7 mouse cellular contexts compared by ENCODE assay signal in the genomic region with DNA sequence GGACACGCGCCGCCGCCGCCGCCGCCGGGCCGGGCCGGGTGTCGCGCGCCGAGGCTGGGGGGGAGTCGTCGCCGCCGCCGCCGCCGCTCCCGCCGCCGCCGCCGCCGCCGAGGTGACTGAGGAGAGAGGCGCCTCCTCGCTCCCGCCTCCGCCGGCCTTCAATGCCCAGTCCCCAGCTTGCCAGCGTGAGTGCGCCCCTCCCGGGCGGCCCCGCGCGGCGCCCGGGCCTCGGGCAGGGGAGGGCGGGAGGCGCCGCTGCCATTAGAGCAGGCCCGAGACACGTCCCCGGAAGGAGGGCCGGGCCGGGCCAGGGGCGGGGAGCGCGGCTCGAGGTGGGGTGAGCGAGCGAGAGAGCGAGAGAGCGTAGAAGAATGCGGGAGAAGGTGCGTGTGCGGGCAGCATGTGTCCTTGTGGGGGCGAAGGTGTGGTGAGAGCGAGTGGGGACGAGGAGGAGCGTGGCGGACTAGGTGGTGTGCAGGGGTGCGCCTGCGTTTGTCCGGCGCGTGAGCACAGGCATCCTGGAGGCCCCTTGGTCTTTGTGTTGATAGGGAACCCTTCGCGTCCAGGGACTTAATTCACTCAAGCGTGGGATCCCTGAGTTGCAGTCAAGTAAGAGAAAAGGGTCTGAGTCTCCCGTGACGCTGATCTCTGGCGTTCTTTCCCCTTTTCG. TPM values are rescaled to one million over a fixed set of nuclear protein-coding genes. Genes with fewer than 3 reads are reported as not detected.
A peak's percentile ranks its signal among the peaks of the same experiment; 100 is the strongest.
DNase-seq lines count a peak whose midpoint lies in the region; ATAC-seq and TF ChIP-seq lines count a peak whose summit lies in the region.

No protein-coding gene starts in this region.

- H3K4me3 ChIP-seq in embryonic facial prominence, embryonic 11.5 days (ENCODE audit: low read depth, low read length) = peak overlapping the region; percentile 68
- peak overlapping the region; percentile 87 for H3K4me3 ChIP-seq in heart, adult 2 months
- peak overlapping the region; percentile 98 for H3K4me3 ChIP-seq in kidney, adult 2 months (ENCODE audit: insufficient read depth, low read depth, low read length)
- peak overlapping the region; percentile 94 for H3K4me3 ChIP-seq in limb, embryonic 14.5 days (replicated peaks; ENCODE audit: low read length)
- H3K4me3 ChIP-seq in midbrain, embryonic 15.5 days = peak overlapping the region; percentile 99

- H3K36me3 ChIP-seq in embryonic facial prominence, embryonic 11.5 days (replicated peaks; ENCODE audit: control insufficient read depth, insufficient read depth, low read depth, low read length) = no peaks in the 10 kb centered on the region
- H3K36me3 ChIP-seq in heart, adult 2 months (ENCODE audit: control insufficient read depth, insufficient read depth, low read length) = peaks cover 27% of the 10 kb centered on the region
- no peaks in the 10 kb centered on the region for H3K36me3 ChIP-seq in kidney, adult 2 months (ENCODE audit: control insufficient read depth, insufficient read depth, low read length)
- no peaks in the 10 kb centered on the region for H3K36me3 ChIP-seq in limb, embryonic 14.5 days (ENCODE audit: control insufficient read depth, insufficient read depth, low read length)
- H3K36me3 ChIP-seq in midbrain, embryonic 15.5 days (replicated peaks) = no peaks in the 10 kb centered on the region

- TF ChIP-seq CTCF in heart, adult 2 months (IDR thresholded peaks at IDR 0.05) = peak; percentile 28; the same call in 1 of the 2 replicates
- no peak for TF ChIP-seq CTCF in kidney, adult 2 months (conservative IDR thresholded peaks at IDR 0.05; ENCODE audit: insufficient read depth, insufficient read length, low read depth, low read length)

- WGBS in embryonic facial prominence, embryonic 11.5 days = under 1% methylated on average over 54 of the region's 79 CpGs
- WGBS in heart, adult 2 months = 5% methylated on average over 67 of the region's 79 CpGs
- under 1% methylated on average over 71 of the region's 79 CpGs for WGBS in kidney, adult 2 months
- WGBS in limb, embryonic 14.5 days = under 1% methylated on average over 45 of the region's 79 CpGs
- under 1% methylated on average over 44 of the region's 79 CpGs for WGBS in midbrain, embryonic 15.5 days

- ATAC-seq in embryonic facial prominence, embryonic 11.5 days (replicated peaks; ENCODE audit: insufficient number of reproducible peaks, low FRiP score, low TSS enrichment, low read depth) = peak; percentile 86
- peak; percentile 58 for ATAC-seq in limb, embryonic 14.5 days (ENCODE audit: low FRiP score, low read depth)
- peak; percentile 89 for ATAC-seq in midbrain, embryonic 15.5 days (replicated peaks)

- H3K4me2 ChIP-seq in embryonic facial prominence, embryonic 11.5 days (ENCODE audit: low read depth, low read length) = peak overlapping the region; percentile 52
- H3K4me2 ChIP-seq in limb, embryonic 14.5 days (replicated peaks; ENCODE audit: low read depth, low read length, severe bottlenecking) = peak overlapping the region; percentile 66
- peak overlapping the region; percentile 61 for H3K4me2 ChIP-seq in midbrain, embryonic 15.5 days

- intact Hi-C loops in heart, adult 2 months (cut with DNase I) = loop anchor here (2.0 to 5.0 kb wide), 4 partner anchors 36 to 198 kb away; partner anchors contain the start of genes Ccdc28b and Khdrbs1

- H3K27me3 ChIP-seq in embryonic facial prominence, embryonic 11.5 days (ENCODE audit: control insufficient read depth, insufficient read depth, low read length) = no peaks in the 10 kb centered on the region
- no peaks in the 10 kb centered on the region for H3K27me3 ChIP-seq in heart, adult 2 months (ENCODE audit: control insufficient read depth, insufficient read depth, low read length)
- H3K27me3 ChIP-seq in kidney, adult 2 months (replicated peaks; ENCODE audit: control insufficient read depth, insufficient read depth, low read length) = no peaks in the 10 kb centered on the region
- no peaks in the 10 kb centered on the region for H3K27me3 ChIP-seq in limb, embryonic 14.5 days (ENCODE audit: control insufficient read depth, insufficient read depth, low read length)
- no peaks in the 10 kb centered on the region for H3K27me3 ChIP-seq in midbrain, embryonic 15.5 days (replicated peaks)

- no peaks in the 10 kb centered on the region for H3K9me3 ChIP-seq in embryonic facial prominence, embryonic 11.5 days (replicated peaks; ENCODE audit: control insufficient read depth, low read length)
- H3K9me3 ChIP-seq in limb, embryonic 14.5 days (ENCODE audit: control insufficient read depth, low read length) = no peaks in the 10 kb centered on the region
- H3K9me3 ChIP-seq in midbrain, embryonic 15.5 days = no peaks in the 10 kb centered on the region

- H3K79me2 ChIP-seq in heart, adult 2 months (replicated peaks; ENCODE audit: control insufficient read depth, insufficient read depth, low read length) = peaks cover 7% of the 10 kb centered on the region

- TF ChIP-seq EP300 in heart, adult 2 months (IDR thresholded peaks at IDR 0.05; ENCODE audit: insufficient read depth, low read depth, low read length) = no peak

- peak overlapping the region; percentile 90 for H3K9ac ChIP-seq in embryonic facial prominence, embryonic 11.5 days (replicated peaks; ENCODE audit: low read length)
- H3K9ac ChIP-seq in heart, adult 2 months (ENCODE audit: low read depth, low read length) = peak overlapping the region; percentile 99
- H3K9ac ChIP-seq in limb, embryonic 14.5 days (ENCODE audit: low read depth, low read length, severe bottlenecking) = peak overlapping the region; percentile 88
- peak overlapping the region; percentile 94 for H3K9ac ChIP-seq in midbrain, embryonic 15.5 days

- TF ChIP-seq POLR2A in heart, adult 2 months (IDR thresholded peaks at IDR 0.05; ENCODE audit: insufficient read depth, low read depth, low read length) = 0 out of 2 replicates have a peak, but pooled peaks have one; percentile 36
- TF ChIP-seq POLR2A in kidney, adult 2 months (IDR thresholded peaks at IDR 0.05; ENCODE audit: low read depth, low read length) = peak; percentile 5
- TF ChIP-seq POLR2A in limb, embryonic 14.5 days (IDR thresholded peaks at IDR 0.05; ENCODE audit: borderline replicate concordance, extremely low read depth, insufficient read depth, insufficient read length) = no peak

- peak overlapping the region; percentile 82 for H3K27ac ChIP-seq in embryonic facial prominence, embryonic 11.5 days (replicated peaks; ENCODE audit: low read depth, low read length)
- peak overlapping the region; percentile 89 for H3K27ac ChIP-seq in heart, adult 2 months
- peak overlapping the region; percentile 93 for H3K27ac ChIP-seq in kidney, adult 2 months (ENCODE audit: insufficient read depth, low read depth, low read length)
- H3K27ac ChIP-seq in limb, embryonic 14.5 days (replicated peaks; ENCODE audit: low read depth, low read length) = peak overlapping the region; percentile 91
- H3K27ac ChIP-seq in midbrain, embryonic 15.5 days = peak overlapping the region; percentile 94

- DNase-seq in adrenal gland, postnatal 10 days = peak; percentile 85
- DNase-seq in embryonic facial prominence, embryonic 11.5 days (ENCODE audit: low spot score) = peak; percentile 73
- DNase-seq in heart, adult 2 months = peak; percentile 88 to 90
- DNase-seq in kidney, adult 2 months = peak; percentile 86
- DNase-seq in limb, embryonic 14.5 days (ENCODE audit: low spot score) = peak; percentile 66
- peak; percentile 77 for DNase-seq in spleen, adult 12 weeks (ENCODE audit: low spot score)

- no peaks in the 10 kb centered on the region; the same call in 1 of the 2 replicates for H3K4me1 ChIP-seq in embryonic facial prominence, embryonic 11.5 days (ENCODE audit: control insufficient read depth, insufficient read depth, low read length)
- peaks cover 23% of the 10 kb centered on the region for H3K4me1 ChIP-seq in heart, adult 2 months (ENCODE audit: control insufficient read depth, insufficient read depth, low read length)
- H3K4me1 ChIP-seq in kidney, adult 2 months (ENCODE audit: control insufficient read depth, insufficient read depth, low read length) = peaks cover 10% of the 10 kb centered on the region
- peaks cover 48% of the 10 kb centered on the region for H3K4me1 ChIP-seq in limb, embryonic 14.5 days (ENCODE audit: control insufficient read depth, insufficient read depth, low read length)
- peaks cover 34% of the 10 kb centered on the region for H3K4me1 ChIP-seq in midbrain, embryonic 15.5 days

RNA-seq across cellular contexts. Expression of gene Ptp4a2, which starts 9.5 kb away (rescaled TPM):
- 100 to 1,000 TPM; 260 to 289 TPM for total RNA-seq in adrenal gland, postnatal 10 days (2021)
- 325 and 376 TPM in 2 replicates for polyA plus RNA-seq in embryonic facial prominence, embryonic 11.5 days (2014; fragmentation: Nextera tagmentation; extraction: Ambion mirVana)
- 100 to 1,000 TPM; 194 to 199 TPM for total RNA-seq in heart, adult 2 months (2021)
- 51.6 and 110 TPM in 2 replicates for polyA plus RNA-seq in heart, adult 2 months (2012; rRNA removed)
- 29.9 and 41.5 TPM in 2 replicates for polyA plus RNA-seq in kidney, adult 2 months (2012; rRNA removed)
- 106 and 111 TPM in 2 replicates for polyA plus RNA-seq in limb, embryonic 14.5 days (2012; rRNA removed)
- polyA plus RNA-seq in limb, embryonic 14.5 days (2014; fragmentation: Nextera tagmentation; extraction: Ambion mirVana) = 296 and 311 TPM in 2 replicates
- 220 and 223 TPM in 2 replicates for polyA plus RNA-seq in midbrain, embryonic 15.5 days (2015; fragmentation: Nextera tagmentation; extraction: Ambion mirVana)

Comparison
In these comparisons a context has a peak if more than half of its experiments do, and no peak if none do; other contexts are left out.
1. Peak in every context shown above with its lines: DNase-seq, ATAC-seq, H3K4me3 ChIP-seq and H3K27ac ChIP-seq.